Mouse (Mus musculus) frontal cortex, postnatal 36 days (tissue): Measurements from ENCODE around the gene Stxbp3.

ENCODE experiments used
- DNase-seq, 2 experiments: peaks; one replicate each; pipeline ENCODE4 v3.0.0; 2022; ENCODE audit warnings: low spot score in 2 of 2

Gene Stxbp3

GRCm38 (mm10) chr3:108764976-108765375 is 75.3 kb downstream of the Stxbp3 start:
- no peak for DNase-seq

- no peak for DNase-seq
Measured at GRCm38 (mm10) chr3:108763691-108764090, 76.6 kb downstream of the Stxbp3 start.

DNA sequence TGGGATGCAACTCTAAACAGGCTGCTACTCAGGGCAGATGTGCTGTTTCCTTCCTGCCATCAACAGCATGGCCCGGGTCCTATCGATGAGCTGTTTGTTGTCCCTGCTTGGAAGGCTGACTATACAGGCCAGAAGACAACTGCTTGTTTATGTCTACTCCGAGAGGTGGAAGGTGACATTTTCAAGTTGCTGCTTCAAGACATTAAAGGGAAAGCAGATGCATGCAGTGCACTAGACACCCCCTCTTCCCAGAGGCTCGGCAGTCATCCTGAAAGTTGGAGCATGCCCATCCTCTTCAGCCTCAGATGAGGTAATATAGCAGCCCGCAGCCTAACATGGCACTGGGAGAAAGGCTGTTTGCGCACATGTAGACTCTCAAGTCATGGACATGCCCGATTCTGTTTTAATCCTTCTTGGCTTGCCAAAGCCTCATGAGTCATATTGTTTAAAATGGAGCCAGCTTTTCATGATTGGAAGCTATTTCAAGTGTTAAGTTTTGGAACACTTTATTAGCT is 77.7 kb downstream of the Stxbp3 start:
- peak; percentile 56 to 64 for DNase-seq

DNA sequence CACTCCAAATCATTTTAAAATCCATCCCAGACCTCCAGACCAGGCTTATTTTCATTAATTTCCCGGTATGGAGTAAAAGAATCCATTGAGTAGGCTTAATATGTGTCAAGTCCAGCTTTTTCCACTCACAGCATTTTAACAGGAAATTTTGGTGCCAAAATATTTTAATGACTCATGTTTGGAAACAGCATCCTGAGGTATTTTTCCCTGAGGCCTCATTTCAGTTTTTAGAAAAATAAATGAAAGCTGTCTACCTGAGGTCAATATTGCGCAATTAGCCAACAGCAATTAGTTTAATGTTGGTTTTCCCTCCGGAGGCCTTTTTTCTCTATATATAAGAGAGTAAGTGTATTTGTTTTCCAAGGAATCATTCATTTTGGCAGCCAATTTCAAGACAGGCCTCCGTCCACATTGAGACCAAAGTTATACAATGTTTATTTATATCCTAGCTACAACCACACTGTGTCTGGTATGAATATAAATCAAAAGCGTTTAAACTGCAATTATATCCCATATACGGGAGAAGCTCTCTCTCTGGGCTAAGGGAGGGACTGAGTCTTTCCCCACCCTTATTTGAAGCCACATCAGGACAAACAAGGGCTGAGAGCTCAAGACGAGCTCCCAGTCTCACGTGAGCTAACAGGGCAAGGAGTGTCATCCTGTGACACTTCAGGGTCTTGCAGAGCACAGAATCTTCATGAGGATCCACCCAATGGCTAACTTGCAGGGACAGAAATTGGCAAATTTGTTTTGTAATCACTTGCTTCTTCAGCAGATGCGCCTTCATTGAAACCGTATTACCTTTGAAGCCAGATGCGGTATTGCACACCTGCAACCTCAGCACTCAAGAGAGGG is 80.5 kb downstream of the Stxbp3 start:
- peak in 1 of 2 experiments; percentile 24 for DNase-seq

- DNase-seq = no peak
Measured at GRCm38 (mm10) chr3:108757570-108757969, 82.8 kb downstream of the Stxbp3 start.

DNA sequence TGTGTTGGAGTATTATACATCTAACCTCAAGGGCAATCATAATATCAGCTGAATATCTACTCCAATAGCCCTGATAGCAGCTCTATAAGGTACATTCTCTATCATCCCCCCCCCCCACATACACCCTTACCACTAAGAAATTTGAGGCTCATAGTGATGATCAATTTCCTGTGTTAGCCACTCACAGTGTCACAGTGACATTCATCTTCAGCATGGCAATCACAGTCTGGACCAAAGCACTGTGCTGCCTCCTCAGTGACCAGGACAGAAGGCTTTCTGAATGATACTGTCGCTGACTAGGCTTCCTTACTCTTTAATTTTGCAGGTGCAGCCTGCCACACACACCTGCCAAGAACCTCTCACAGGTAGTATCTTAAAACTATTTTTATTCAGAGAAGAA is 84.2 kb downstream of the Stxbp3 start:
- no peak for DNase-seq

- no peak for DNase-seq
Measured at GRCm38 (mm10) chr3:108755542-108755941, 84.8 kb downstream of the Stxbp3 start.

DNA sequence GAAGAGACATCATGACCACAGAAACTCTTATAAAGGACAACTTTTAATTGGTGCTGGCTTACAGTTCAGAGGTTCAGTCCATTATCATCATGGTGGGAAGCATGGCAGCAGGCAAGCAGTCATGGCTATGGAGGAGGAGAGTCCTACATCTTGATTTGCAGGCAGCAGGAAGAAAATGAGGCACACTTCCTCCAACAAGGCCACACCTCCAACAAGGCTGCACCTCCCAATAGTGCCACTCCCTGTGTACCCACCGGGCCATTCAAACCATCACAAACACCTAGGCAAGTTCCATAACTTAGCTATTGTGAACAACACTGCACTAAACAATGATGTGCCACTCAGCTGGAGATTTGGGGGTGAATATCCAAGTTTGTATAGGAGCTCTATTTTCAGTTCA is 85.8 kb downstream of the Stxbp3 start:
- no peak for DNase-seq

DNA sequence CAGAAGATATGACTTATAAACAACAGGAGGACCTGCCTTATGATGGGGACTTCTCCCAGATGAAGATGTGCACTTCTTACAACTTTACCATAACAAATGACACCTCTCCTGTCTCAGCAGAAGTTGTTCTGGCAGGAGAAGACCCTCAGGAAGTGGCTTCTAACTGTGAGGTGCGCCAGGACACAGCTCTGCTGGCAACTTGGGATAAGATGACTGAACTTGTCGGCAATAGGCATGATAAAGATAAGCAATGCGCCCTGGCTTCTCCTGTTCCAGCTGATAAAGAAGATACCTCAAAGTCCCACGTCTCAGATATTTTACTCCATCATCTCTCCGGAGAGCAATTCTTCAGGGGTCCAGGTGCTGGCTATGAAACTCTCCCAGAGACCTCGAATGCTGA is 88.6 kb downstream of the Stxbp3 start:
- DNase-seq = no peak

GRCm38 (mm10) chr3:108751061-108751460 is 89.3 kb downstream of the Stxbp3 start:
- DNase-seq = no peak

DNA sequence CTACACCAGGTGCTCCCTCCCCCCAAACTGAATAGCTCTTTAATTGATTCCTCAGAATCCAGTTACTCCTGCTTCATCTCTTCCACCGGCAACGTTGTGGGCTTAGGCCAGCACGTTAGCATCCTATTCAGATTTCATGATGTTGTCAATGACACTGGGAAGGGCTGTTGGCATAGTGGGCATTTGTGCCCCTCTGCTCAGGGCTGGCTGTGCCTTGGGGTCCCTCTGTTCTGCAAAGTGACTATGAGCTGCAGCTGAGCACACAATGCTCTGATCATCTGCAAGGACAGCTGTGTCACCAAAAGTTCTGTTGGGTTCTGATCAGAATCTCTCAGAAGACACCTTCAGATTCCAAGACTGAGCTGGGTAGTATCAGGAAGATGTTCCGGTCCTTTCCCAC is 96.3 kb downstream of the Stxbp3 start:
- no peak for DNase-seq
